Mouse (Mus musculus) gastrocnemius, postnatal 25 days (tissue): ENCODE results near the gene Rab13. TPM values are rescaled to one million over a fixed set of nuclear protein-coding genes. Genes with fewer than 3 reads are reported as not detected.

ENCODE experiments used
- DNase-seq: peaks from one replicate; pipeline ENCODE4 v3.0.0; 2022
- microRNA-seq, 2 experiments: library from miRNA; unstranded; fragments of <30 nt; microRNA quantifications; one replicate each; pipeline ENCODE4 v1.2.0; 2021; ENCODE audit warnings: borderline replicate concordance in 2 of 2
- total RNA-seq, 2 experiments: library from RNA; stranded (reverse); gene quantifications; 1 replicate in 1 of 2; 2 replicates in 1 of 2; pipeline ENCODE4 v1.2.3; 2021

Rab13 gene
- total RNA-seq, 2 experiments from 2014 or later, result 7.1 to 8.8 TPM

- DNase-seq, result no peak
These were observed 45.0 kb downstream of the Rab13 start for GRCm38 (mm10) chr3:90258521-90258920.

GRCm38 (mm10) chr3:90263121-90263771 lies 49.8 kb downstream of the Rab13 start:
- DNase-seq, result no peak

GRCm38 (mm10) chr3:90264687-90265033 lies 51.2 kb downstream of the Rab13 start:
- no peak for DNase-seq

- DNase-seq, result peak; percentile 92
These were observed 51.8 kb downstream of the Rab13 start, which contains the start of gene Dennd4b for GRCm38 (mm10) chr3:90265034-90265931. Dennd4b (plus strand) TSS chr3:90265185.

- DNase-seq, result peak; percentile 76
These were observed 52.6 kb downstream of the Rab13 start for GRCm38 (mm10) chr3:90265932-90266741.

- DNase-seq, result no peak
These were observed 53.6 kb downstream of the Rab13 start for GRCm38 (mm10) chr3:90266901-90267775.

- no peak for DNase-seq
These were observed 54.7 kb downstream of the Rab13 start for GRCm38 (mm10) chr3:90268190-90268589.

GRCm38 (mm10) chr3:90268971-90269370 lies 55.5 kb downstream of the Rab13 start:
- DNase-seq, result no peak

- DNase-seq, result no peak
These were observed 57.3 kb downstream of the Rab13 start for GRCm38 (mm10) chr3:90270784-90271183.

- no peak for DNase-seq
These were observed 58.7 kb downstream of the Rab13 start for GRCm38 (mm10) chr3:90272170-90272569.

GRCm38 (mm10) chr3:90273855-90274254 lies 60.4 kb downstream of the Rab13 start:
- no peak for DNase-seq

- no peak for DNase-seq
These were observed 61.8 kb downstream of the Rab13 start for GRCm38 (mm10) chr3:90275286-90275685.

Small RNAs within 50 kb of the gene (microRNA-seq; reads per million reads assigned to microRNA genes)
- gene Mir7012, result 0 reads per million in 2 experiments

Other genes starting within 250 kb of the Rab13 start
- 10 to 100 TPM; 44.7 to 54.8 TPM for gene Hax1, start 214.9 kb upstream of the Rab13 start, total RNA-seq
- gene 4933434E20Rik, start 162.1 kb upstream of the Rab13 start, total RNA-seq, result 10 to 100 TPM; 84.1 to 84.9 TPM
- gene Ubap2l, start 161.1 kb upstream of the Rab13 start, total RNA-seq, result 10 to 100 TPM; 79.1 to 79.3 TPM
- 100 to 1,000 TPM; 133 to 716 TPM for gene Tpm3, start 141.0 kb upstream of the Rab13 start, total RNA-seq
- under 1 TPM; 0.05 to 0.08 TPM for gene Nup210l, start 109.6 kb upstream of the Rab13 start, total RNA-seq
- 100 to 1,000 TPM; 823 to 860 TPM for gene Rps27, start within 50 bp of the Rab13 start, total RNA-seq
- gene Jtb, start 17.9 kb downstream of the Rab13 start, total RNA-seq, result 10 to 100 TPM; 54.3 to 56.9 TPM
- under 1 TPM in 1 of 2 experiments, not detected in 1; 0.35 TPM for gene Creb3l4, start 29.8 kb downstream of the Rab13 start, total RNA-seq
- gene Slc39a1, start 34.5 kb downstream of the Rab13 start, total RNA-seq, result 10 to 100 TPM; 49.6 to 54.7 TPM
- gene Crtc2, start 40.5 kb downstream of the Rab13 start, total RNA-seq, result 10 to 100 TPM; 13.9 to 16.9 TPM
- gene Dennd4b, start 51.5 kb downstream of the Rab13 start, total RNA-seq, result 10 to 100 TPM; 71.3 to 76.9 TPM
- 10 to 100 TPM; 37.2 to 40.0 TPM for gene Gatad2b, start 79.5 kb downstream of the Rab13 start, total RNA-seq
- gene Slc27a3, start 176.2 kb downstream of the Rab13 start, total RNA-seq, result 1 to 10 TPM; 1.5 to 1.7 TPM
- 10 to 100 TPM; 14.5 to 15.9 TPM for gene Ints3, start 219.9 kb downstream of the Rab13 start, total RNA-seq